Mouse (Mus musculus) neutrophil, adult 59 days (primary cell): ENCODE data around the gene Mfap2. TPM values are rescaled to one million over a fixed set of nuclear protein-coding genes. Genes with fewer than 3 reads are reported as not detected.

Source experiments
- total RNA-seq, 2 experiments: library from RNA; stranded (reverse); gene quantifications; 1 replicate in 1 of 2; 2 replicates in 1 of 2; pipeline ENCODE4 v1.2.4; 2023

Gene Mfap2
- total RNA-seq, result not detected

GRCm38 (mm10) chr4:141010118-141010517, at the start of gene Mfap2:
TSS of gene Mfap2 (plus strand) at chr4:141010418.

GRCm38 (mm10) chr4:140960781-140961466, 49.3 kb upstream of the Mfap2 start, which contains the start of gene Sdhb:
TSS of gene Sdhb (plus strand) at chr4:140961203.

GRCm38 (mm10) chr4:140986711-140987395, 23.4 kb upstream of the Mfap2 start, which contains the start of gene Atp13a2:
TSS of gene Atp13a2 (plus strand) at chr4:140986873.

GRCm38 (mm10) chr4:141060426-141061301, 50.4 kb downstream of the Mfap2 start, which contains the start of gene Crocc:
TSS of gene Crocc (minus strand) at chr4:141060550.

Other genes starting within 250 kb of the Mfap2 start
- 100 to 1,000 TPM; 443 to 544 TPM for gene Padi4, start 236.2 kb upstream of the Mfap2 start, total RNA-seq
- under 1 TPM; 0.24 to 0.60 TPM for gene Padi3, start 199.8 kb upstream of the Mfap2 start, total RNA-seq
- gene Padi1, start 164.6 kb upstream of the Mfap2 start, total RNA-seq, result not detected
- 10 to 100 TPM; 33.8 to 42.6 TPM for gene Padi2, start 104.1 kb upstream of the Mfap2 start, total RNA-seq
- 10 to 100 TPM; 74.0 to 91.4 TPM for gene Sdhb, start 49.2 kb upstream of the Mfap2 start, total RNA-seq
- gene Atp13a2, start 23.5 kb upstream of the Mfap2 start, total RNA-seq, result 10 to 100 TPM; 38.1 to 53.5 TPM
- 10 to 100 TPM in 1 of 2 experiments, 1 to 10 TPM in 1; 8.9 to 10.2 TPM for gene Crocc, start 50.1 kb downstream of the Mfap2 start, total RNA-seq
- gene Necap2, start 67.9 kb downstream of the Mfap2 start, total RNA-seq, result 10 to 100 TPM; 78.5 to 93.0 TPM
- gene Spata21, start 77.9 kb downstream of the Mfap2 start, total RNA-seq, result not detected
- 10 to 100 TPM; 87.8 to 88.9 TPM for gene Szrd1, start 129.4 kb downstream of the Mfap2 start, total RNA-seq
- gene Fbxo42, start 137.5 kb downstream of the Mfap2 start, total RNA-seq, result 10 to 100 TPM; 22.2 to 28.3 TPM
- 1 to 10 TPM; 1.4 to 1.7 TPM for gene Rsg1, start 203.5 kb downstream of the Mfap2 start, total RNA-seq
- not detected for gene Arhgef19, start 229.1 kb downstream of the Mfap2 start, total RNA-seq